Mouse (Mus musculus) embryonic facial prominence, embryonic 14.5 days (tissue): Measurements from ENCODE around the gene Tdp2. TPM values are rescaled to one million over a fixed set of nuclear protein-coding genes. Genes with fewer than 3 reads are reported as not detected.
"Not testable (repeated sequence)": the region's sequence is repeated elsewhere in the genome, so short reads cannot be mapped to it uniquely, and the experiment has no call there.

Source experiments
- ATAC-seq: fragments of 200-750 bp; cut with Nextera tagmentation; 2 replicates; pipeline ENCODE4 v1.8.0; 2017; ENCODE audit warnings: low read depth, moderate number of reproducible peaks, moderate TSS enrichment
- DNase-seq: peaks from one replicate; pipeline ENCODE4 v3.0.0-alpha.2; 2015; ENCODE audit warnings: low spot score
- H3K27ac ChIP-seq: fragments of 300-500 bp; sonication (generic); replicated peaks from 2 replicates; pipeline ENCODE4 v1.5.1; 2014; ENCODE audit warnings: low read depth, mild to moderate bottlenecking, low read length, moderate library complexity
- H3K27me3 ChIP-seq: fragments of 300-500 bp; sonication (generic); replicated peaks from 2 replicates; pipeline ENCODE4 v1.6.1; 2014; ENCODE audit warnings: low read length; ENCODE audit not compliant: control insufficient read depth, insufficient read depth
- H3K36me3 ChIP-seq: fragments of 300-500 bp; sonication (generic); 2 replicates; pipeline ENCODE4 v1.6.1; 2014; ENCODE audit warnings: low read length, mixed read lengths; ENCODE audit not compliant: control insufficient read depth, insufficient read depth
- H3K4me1 ChIP-seq: fragments of 300-500 bp; sonication (generic); 2 replicates; pipeline ENCODE4 v1.6.1; 2014; ENCODE audit warnings: antibody characterized with exemption, low read length; ENCODE audit not compliant: control insufficient read depth, insufficient read depth
- H3K4me2 ChIP-seq: fragments of 300-500 bp; sonication (generic); 2 replicates; pipeline ENCODE4 v1.6.1; 2014; ENCODE audit warnings: low read depth, mild to moderate bottlenecking, low read length, moderate library complexity, mixed read lengths
- H3K4me3 ChIP-seq: fragments of 300-500 bp; sonication (generic); 2 replicates; pipeline ENCODE4 v1.5.1; 2014; ENCODE audit warnings: low read depth, mild to moderate bottlenecking, low read length
- H3K9ac ChIP-seq: fragments of 300-500 bp; sonication (generic); 2 replicates; pipeline ENCODE4 v1.6.1; 2014; ENCODE audit warnings: low read depth, mild to moderate bottlenecking, low read length, moderate library complexity, mixed read lengths
- H3K9me3 ChIP-seq: fragments of 300-500 bp; sonication (generic); 2 replicates; pipeline ENCODE4 v1.6.1; 2016; ENCODE audit warnings: low read length; ENCODE audit not compliant: control insufficient read depth
- WGBS: fragments of 180-500 bp; shearing (Covaris S2); extraction: QIAGEN DNeasy Blood & Tissue Kit; methylation state at CpG from one replicate; pipeline ENCODE4 v1.1.7; 2014; 5-methylcytosine and 5-hydroxymethylcytosine counted together
- polyA plus RNA-seq: library from polyadenylated mRNA; unstranded; fragments of >200 nt; fragmentation: Nextera tagmentation; extraction: Ambion mirVana; gene quantifications from 2 replicates; pipeline ENCODE4 v1.2.1, GENCODE M21; 2014

The Tdp2 gene
- polyA plus RNA-seq, 1 experiment from 2014 or later: 44.4 TPM

GRCm38 (mm10) chr13:24832811-24833155 lies 1.3 kb downstream of the Tdp2 start:
- ATAC-seq (no peak), DNase-seq (no peak)
- H3K4me1 ChIP-seq: peaks cover 10% of the 10 kb centered on the region
- peak overlapping the region; percentile 77 for H3K4me2 ChIP-seq
- H3K4me3 ChIP-seq: peak overlapping the region; percentile 97
- H3K27ac ChIP-seq: 0 out of 2 replicates have a peak overlapping the region, but pooled peaks have one; percentile 39
- no peaks in the 10 kb centered on the region for H3K9me3 ChIP-seq
- peak overlapping the region; percentile 95 for H3K9ac ChIP-seq
- peaks cover 8% of the 10 kb centered on the region; the same call in 1 of the 2 replicates for H3K36me3 ChIP-seq
- H3K27me3 ChIP-seq: no peaks in the 10 kb centered on the region
- 44% methylated on average over 2 of the region's 2 CpGs for WGBS

- H3K4me3 ChIP-seq, DNase-seq, H3K9ac ChIP-seq, ATAC-seq, H3K27ac ChIP-seq, H3K4me2 ChIP-seq, H3K9me3 ChIP-seq, H3K4me1 ChIP-seq, H3K27me3 ChIP-seq: not testable (repeated sequence)
- peaks cover 37% of the 10 kb centered on the region for H3K36me3 ChIP-seq
- 91% methylated on average over 8 of the region's 8 CpGs for WGBS
Observed at GRCm38 (mm10) chr13:24837765-24838164, 6.3 kb downstream of the Tdp2 start.

- DNase-seq (no peak), ATAC-seq (no peak)
- peaks cover 37% of the 10 kb centered on the region for H3K36me3 ChIP-seq
- 73% methylated on average over 3 of the region's 3 CpGs for WGBS
- no peak overlapping the region for H3K9ac ChIP-seq
- H3K4me2 ChIP-seq: no peak overlapping the region
- no peaks in the 10 kb centered on the region for H3K27me3 ChIP-seq
- no peak overlapping the region for H3K4me3 ChIP-seq
- no peak overlapping the region for H3K27ac ChIP-seq
- no peaks in the 10 kb centered on the region for H3K9me3 ChIP-seq
- peaks cover 3% of the 10 kb centered on the region; the same call in 1 of the 2 replicates for H3K4me1 ChIP-seq
Observed at GRCm38 (mm10) chr13:24839831-24840230, 8.4 kb downstream of the Tdp2 start.

GRCm38 (mm10) chr13:24841702-24842101 lies 10.2 kb downstream of the Tdp2 start:
- ATAC-seq: no peak
- no peak overlapping the region for H3K9ac ChIP-seq
- WGBS: 76% methylated on average over 3 of the region's 3 CpGs
- H3K36me3 ChIP-seq: peaks cover 34% of the 10 kb centered on the region
- no peaks in the 10 kb centered on the region for H3K9me3 ChIP-seq
- H3K27ac ChIP-seq: no peak overlapping the region
- DNase-seq: no peak
- H3K4me2 ChIP-seq: no peak overlapping the region
- no peaks in the 10 kb centered on the region for H3K27me3 ChIP-seq
- H3K4me3 ChIP-seq: no peak overlapping the region
- peaks cover 6% of the 10 kb centered on the region; the same call in 1 of the 2 replicates for H3K4me1 ChIP-seq

GRCm38 (mm10) chr13:24844983-24845955 lies 13.8 kb downstream of the Tdp2 start, which contains the start of gene D130043K22Rik:
D130043K22Rik (plus strand) TSS chr13:24845135.
- Histone ChIP-seq H3K36me3 (peaks cover 13% of the 10 kb centered on the region), H3K4me2 (peak within 1 kb of the TSS; percentile 86), H3K9me3 (no peaks in the 10 kb centered on the region), H3K4me3 (peak within 1 kb of the TSS; percentile 46), H3K9ac (peak within 1 kb of the TSS; percentile 57), H3K27me3 (no peaks in the 10 kb centered on the region), H3K27ac (no peak within 1 kb of the TSS), H3K4me1 (peaks cover 6% of the 10 kb centered on the region; the same call in 1 of the 2 replicates)
- DNase-seq (peak; percentile 67), ATAC-seq (peak; percentile 92)
- WGBS: 14% methylated on average over 40 of the region's 40 CpGs

- Histone ChIP-seq H3K4me1 (peaks cover 6% of the 10 kb centered on the region; the same call in 1 of the 2 replicates), H3K27me3 (no peaks in the 10 kb centered on the region), H3K36me3 (no peaks in the 10 kb centered on the region), H3K9me3 (no peaks in the 10 kb centered on the region), H3K4me2 (no peak overlapping the region), H3K4me3 (no peak overlapping the region), H3K9ac (no peak overlapping the region), H3K27ac (no peak overlapping the region)
- peak; percentile 58 for DNase-seq
- 61% methylated on average over 4 of the region's 4 CpGs for WGBS
- ATAC-seq: peak; percentile 84; the same call in 1 of the 2 replicates
Observed at GRCm38 (mm10) chr13:24849318-24849717, 17.8 kb downstream of the Tdp2 start.

- ATAC-seq (no peak), DNase-seq (no peak)
Observed at GRCm38 (mm10) chr13:24851989-24852388, 20.5 kb downstream of the Tdp2 start.

GRCm38 (mm10) chr13:24852570-24852969 lies 21.1 kb downstream of the Tdp2 start:
- WGBS: 87% methylated on average over 3 of the region's 3 CpGs
- Histone ChIP-seq H3K4me2 (no peak overlapping the region), H3K27me3 (no peaks in the 10 kb centered on the region), H3K27ac (no peak overlapping the region), H3K36me3 (no peaks in the 10 kb centered on the region), H3K9ac (no peak overlapping the region), H3K4me1 (no peaks in the 10 kb centered on the region), H3K4me3 (no peak overlapping the region), H3K9me3 (no peaks in the 10 kb centered on the region)
- DNase-seq: no peak
- ATAC-seq: no peak

More at GRCm38 (mm10) chr13:24851989-24852388, 20.5 kb downstream of the Tdp2 start:
- no peak overlapping the region for H3K27ac ChIP-seq
- WGBS: 74% methylated on average over 2 of the region's 2 CpGs
- no peak overlapping the region for H3K4me2 ChIP-seq
- H3K4me3 ChIP-seq: no peak overlapping the region
- no peaks in the 10 kb centered on the region for H3K27me3 ChIP-seq
- H3K9me3 ChIP-seq: no peaks in the 10 kb centered on the region
- H3K4me1 ChIP-seq: no peaks in the 10 kb centered on the region
- H3K36me3 ChIP-seq: no peaks in the 10 kb centered on the region
- H3K9ac ChIP-seq: no peak overlapping the region
